Mouse (Mus musculus): ENCODE measurements around the gene Hs3st3b1. TPM values are rescaled to one million over a fixed set of nuclear protein-coding genes. Genes with fewer than 3 reads are reported as not detected.

Gene Hs3st3b1
- 0.30 and 0.40 TPM in 2 replicates for polyA plus RNA-seq (2011; ENCODE audit: insufficient read depth, insufficient read length, low replicate concordance, missing spikeins)

DNA sequence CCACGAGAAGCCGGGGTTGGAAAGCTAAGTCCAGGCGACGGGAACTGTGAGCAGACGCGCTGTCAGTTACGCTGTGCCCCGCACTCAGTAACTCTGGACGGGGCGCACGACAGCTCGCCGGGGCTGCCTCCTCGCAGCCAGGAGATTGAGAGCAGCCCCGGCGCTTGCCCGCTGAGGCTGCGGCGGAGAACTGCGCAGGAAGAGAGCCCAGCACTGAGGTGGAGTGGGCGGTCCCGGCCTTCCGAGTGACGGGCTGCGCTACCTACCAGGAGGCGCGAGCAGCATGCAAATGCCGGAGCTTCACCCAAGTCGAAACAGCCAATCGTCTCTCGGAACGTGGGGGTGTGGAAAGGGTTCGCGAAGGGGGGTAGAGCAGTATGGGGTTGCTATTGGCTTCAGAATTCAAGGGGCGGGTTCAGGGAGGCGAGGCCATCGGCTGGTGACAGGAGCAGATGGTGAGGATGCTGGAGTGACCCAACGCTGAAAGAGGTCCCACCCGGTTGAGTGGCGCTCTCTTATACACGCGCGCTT is at the start of gene Hs3st3b1:
Gene Hs3st3b1 (minus strand): TSS at position 200 of the 531 bp plus-strand sequence.
- WGBS, result under 1% methylated on average over 43 of the region's 43 CpGs

DNA sequence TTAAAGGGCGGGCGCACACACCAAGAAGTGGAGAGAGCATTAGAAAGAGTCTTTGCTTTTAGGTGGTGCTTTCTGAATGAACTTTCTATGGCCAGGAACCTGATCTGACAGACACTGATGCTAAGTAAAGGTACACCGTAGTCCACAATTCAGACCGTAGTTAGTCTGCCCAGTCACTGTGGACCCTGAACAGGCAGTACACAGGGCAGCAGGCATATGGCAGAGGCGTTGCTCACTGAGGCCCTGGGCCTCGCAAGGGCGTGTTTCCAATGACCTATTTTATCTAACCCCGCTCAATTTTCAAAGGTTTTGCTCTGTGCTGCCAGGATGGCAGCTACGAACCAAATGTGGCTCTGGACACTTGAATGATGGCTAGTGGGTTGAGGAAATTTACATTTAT is 49.4 kb upstream of the Hs3st3b1 start:
- no peaks in the 10 kb centered on the region; the same call in none of the 2 replicates for H3K4me1 ChIP-seq (ENCODE audit: control insufficient read depth, insufficient read depth, low read length)
- WGBS, result 86% methylated on average over 9 of the region's 9 CpGs
- H3K4me3 ChIP-seq (replicated peaks; ENCODE audit: control insufficient read depth, low read depth, low read length), result no peak overlapping the region
- TF ChIP-seq POLR2A (IDR thresholded peaks at IDR 0.05; ENCODE audit: borderline replicate concordance, control insufficient read depth, low read depth, low read length) (no peak), CTCF (IDR thresholded peaks at IDR 0.05; ENCODE audit: control insufficient read depth, insufficient read depth, low read length) (no peak)
- H3K27ac ChIP-seq (ENCODE audit: control insufficient read depth, insufficient read depth, low read depth, low read length, poor library complexity), result no peak overlapping the region

More for the DNA sequence above, at the start of gene Hs3st3b1:
- TF ChIP-seq CTCF (IDR thresholded peaks at IDR 0.05; ENCODE audit: control insufficient read depth, insufficient read depth, low read length), result no peak
- peak; percentile 12; the same call in 1 of the 2 replicates for TF ChIP-seq POLR2A (IDR thresholded peaks at IDR 0.05; ENCODE audit: borderline replicate concordance, control insufficient read depth, low read depth, low read length)
- Histone ChIP-seq H3K4me3 (replicated peaks; ENCODE audit: control insufficient read depth, low read depth, low read length) (peak within 1 kb of the TSS; percentile 65), H3K27ac (ENCODE audit: control insufficient read depth, insufficient read depth, low read depth, low read length, poor library complexity) (peak within 1 kb of the TSS; percentile 38; the same call in 1 of the 2 replicates), H3K4me1 (ENCODE audit: control insufficient read depth, insufficient read depth, low read length) (no peaks in the 10 kb centered on the region; the same call in 1 of the 2 replicates)

DNA sequence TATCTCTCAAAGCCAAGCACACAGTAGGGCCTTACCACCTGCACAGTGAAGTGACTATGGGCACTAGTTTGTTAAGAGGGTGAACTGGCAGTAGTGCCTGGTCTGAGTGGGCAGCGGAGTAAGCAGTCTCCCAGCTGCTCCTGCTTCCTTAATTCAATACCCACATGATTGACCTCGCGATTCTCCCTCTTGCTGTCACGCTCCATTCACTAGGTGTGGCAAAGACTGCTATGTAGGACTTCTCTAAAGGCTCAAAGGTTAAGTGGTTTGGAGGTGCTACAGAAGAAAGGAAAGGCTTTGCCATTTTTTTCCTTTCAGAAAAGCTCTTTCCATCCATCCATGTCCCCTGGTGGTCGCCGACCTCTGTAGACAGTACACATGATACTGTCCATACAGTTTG is 48.7 kb upstream of the Hs3st3b1 start:
- no peaks in the 10 kb centered on the region; the same call in none of the 2 replicates for H3K4me1 ChIP-seq (ENCODE audit: control insufficient read depth, insufficient read depth, low read length)
- 96% methylated on average over 6 of the region's 6 CpGs for WGBS
- H3K4me3 ChIP-seq (replicated peaks; ENCODE audit: control insufficient read depth, low read depth, low read length), result no peak overlapping the region

DNA sequence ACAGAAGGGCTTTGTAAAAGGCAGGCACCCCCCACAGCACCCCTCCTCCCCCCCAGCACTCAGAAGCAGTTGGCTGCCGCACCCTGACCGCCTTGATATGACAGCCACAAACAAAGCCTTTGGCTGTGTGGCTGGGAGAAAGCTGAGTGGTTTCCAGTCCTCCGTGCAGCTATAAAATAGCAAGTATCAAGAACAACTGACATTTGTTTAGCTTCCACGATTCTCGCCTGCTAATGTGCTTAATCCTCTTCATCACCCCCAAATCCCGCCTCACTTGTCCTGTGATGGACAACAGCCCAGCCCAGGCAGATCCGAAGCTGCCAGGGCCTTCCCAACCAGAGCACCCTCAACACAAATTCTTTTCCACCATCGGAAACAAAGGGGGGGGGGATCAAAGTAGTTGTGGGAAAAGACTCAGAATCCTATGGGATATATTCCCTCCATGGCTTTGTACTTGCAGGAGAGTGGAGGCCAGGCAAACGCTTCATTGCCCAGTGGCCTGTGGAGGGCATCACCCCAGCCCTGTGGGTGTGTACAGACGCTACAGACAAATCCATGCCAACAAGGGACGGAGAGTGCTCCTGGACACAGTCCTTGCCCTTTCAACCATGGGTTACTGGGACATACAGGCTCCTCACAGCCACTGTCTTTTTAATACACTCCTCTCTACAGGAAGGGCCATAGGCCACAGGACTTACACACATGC is 47.3 kb upstream of the Hs3st3b1 start:
- Histone ChIP-seq H3K4me3 (replicated peaks; ENCODE audit: control insufficient read depth, low read depth, low read length) (no peak overlapping the region), H3K27ac (ENCODE audit: control insufficient read depth, insufficient read depth, low read depth, low read length, poor library complexity) (peak overlapping the region; percentile 31; the same call in 1 of the 2 replicates), H3K4me1 (ENCODE audit: control insufficient read depth, insufficient read depth, low read length) (no peaks in the 10 kb centered on the region; the same call in none of the 2 replicates)
- 73% methylated on average over 11 of the region's 11 CpGs for WGBS
- TF ChIP-seq POLR2A (IDR thresholded peaks at IDR 0.05; ENCODE audit: borderline replicate concordance, control insufficient read depth, low read depth, low read length) (no peak), CTCF (IDR thresholded peaks at IDR 0.05; ENCODE audit: control insufficient read depth, insufficient read depth, low read length) (no peak)

More for the DNA sequence above, 48.7 kb upstream of the Hs3st3b1 start:
- TF ChIP-seq POLR2A (IDR thresholded peaks at IDR 0.05; ENCODE audit: borderline replicate concordance, control insufficient read depth, low read depth, low read length) (no peak), CTCF (IDR thresholded peaks at IDR 0.05; ENCODE audit: control insufficient read depth, insufficient read depth, low read length) (no peak)
- no peak overlapping the region for H3K27ac ChIP-seq (ENCODE audit: control insufficient read depth, insufficient read depth, low read depth, low read length, poor library complexity)

DNA sequence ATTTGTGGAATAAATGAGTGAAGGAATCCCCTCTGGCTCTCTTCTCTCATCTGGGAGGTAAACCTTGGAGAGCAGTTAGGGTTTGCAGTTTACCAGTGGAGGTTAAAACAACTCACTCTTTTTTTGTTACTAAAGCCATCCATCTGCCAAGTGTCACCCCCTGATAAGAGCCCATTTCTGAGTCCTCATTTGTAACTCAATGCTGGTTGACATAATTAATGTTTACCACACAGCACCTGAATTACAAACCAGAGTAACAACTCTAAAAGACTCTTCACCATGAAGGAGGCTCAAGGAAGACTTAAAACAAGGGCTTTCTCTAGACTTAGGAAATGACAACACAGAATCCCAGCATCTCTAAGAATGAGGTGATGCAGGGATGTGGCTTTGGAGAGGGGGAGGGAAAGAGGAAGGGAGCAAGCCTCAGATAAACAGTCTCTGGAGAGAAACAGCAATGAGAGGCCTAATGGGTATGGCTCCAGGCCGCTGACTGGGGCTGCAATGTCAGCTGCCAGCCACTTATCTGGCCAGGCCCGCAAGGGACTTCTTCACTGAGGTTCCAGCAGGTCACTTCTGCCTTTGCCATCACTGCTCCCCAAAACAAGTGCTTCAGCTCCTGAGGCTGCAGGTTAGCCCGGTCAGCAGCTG is 46.4 kb upstream of the Hs3st3b1 start:
- TF ChIP-seq CTCF (IDR thresholded peaks at IDR 0.05; ENCODE audit: control insufficient read depth, insufficient read depth, low read length), result no peak
- TF ChIP-seq POLR2A (IDR thresholded peaks at IDR 0.05; ENCODE audit: borderline replicate concordance, control insufficient read depth, low read depth, low read length), result no peak
- 69% methylated on average over 3 of the region's 3 CpGs for WGBS
- H3K27ac ChIP-seq (ENCODE audit: control insufficient read depth, insufficient read depth, low read depth, low read length, poor library complexity), result 0 out of 2 replicates have a peak overlapping the region, but pooled peaks have one; percentile 19
- H3K4me3 ChIP-seq (replicated peaks; ENCODE audit: control insufficient read depth, low read depth, low read length), result no peak overlapping the region
- H3K4me1 ChIP-seq (ENCODE audit: control insufficient read depth, insufficient read depth, low read length), result no peaks in the 10 kb centered on the region; the same call in none of the 2 replicates

DNA sequence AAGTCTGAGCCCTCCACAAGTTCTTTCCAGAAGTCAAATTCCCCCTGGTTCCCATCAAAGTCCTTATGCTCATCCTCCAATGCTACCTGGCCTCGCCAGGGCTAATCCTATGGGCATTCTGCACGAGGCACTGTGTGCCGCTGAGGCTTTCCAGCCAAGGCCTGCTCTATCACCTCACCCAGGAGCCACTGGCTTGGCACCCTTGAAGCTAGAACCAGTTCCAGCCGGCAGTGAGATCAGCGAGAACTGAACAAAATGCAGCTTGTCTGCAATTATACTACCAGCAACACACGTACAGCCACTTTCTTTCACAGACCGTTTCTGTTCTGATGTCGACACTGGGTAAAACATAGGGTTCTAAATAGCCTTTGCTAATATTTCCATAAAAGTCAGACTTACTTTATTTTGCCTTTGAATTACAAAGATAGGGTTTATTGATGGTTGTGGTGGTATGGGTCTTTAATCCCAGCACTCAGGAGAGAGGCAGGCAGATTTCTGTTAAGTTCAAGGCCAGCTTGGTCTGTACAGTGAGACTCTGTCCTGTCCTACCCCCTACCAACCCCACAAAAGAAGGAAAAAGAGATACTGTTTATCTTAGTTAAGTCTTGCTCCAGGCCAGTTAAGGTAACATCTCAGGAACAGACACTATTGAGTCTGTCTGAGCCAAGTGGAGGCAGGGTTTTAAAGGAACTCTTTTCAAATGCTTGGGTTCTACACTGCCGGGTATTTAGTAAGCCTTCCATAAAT is 45.7 kb upstream of the Hs3st3b1 start:
- H3K4me1 ChIP-seq (ENCODE audit: control insufficient read depth, insufficient read depth, low read length), result no peaks in the 10 kb centered on the region; the same call in none of the 2 replicates
- peak overlapping the region; percentile 32; the same call in 1 of the 2 replicates for H3K27ac ChIP-seq (ENCODE audit: control insufficient read depth, insufficient read depth, low read depth, low read length, poor library complexity)
- H3K4me3 ChIP-seq (replicated peaks; ENCODE audit: control insufficient read depth, low read depth, low read length), result no peak overlapping the region
- WGBS, result 78% methylated on average over 9 of the region's 9 CpGs
- TF ChIP-seq CTCF (IDR thresholded peaks at IDR 0.05; ENCODE audit: control insufficient read depth, insufficient read depth, low read length) (no peak), POLR2A (IDR thresholded peaks at IDR 0.05; ENCODE audit: borderline replicate concordance, control insufficient read depth, low read depth, low read length) (no peak)

DNA sequence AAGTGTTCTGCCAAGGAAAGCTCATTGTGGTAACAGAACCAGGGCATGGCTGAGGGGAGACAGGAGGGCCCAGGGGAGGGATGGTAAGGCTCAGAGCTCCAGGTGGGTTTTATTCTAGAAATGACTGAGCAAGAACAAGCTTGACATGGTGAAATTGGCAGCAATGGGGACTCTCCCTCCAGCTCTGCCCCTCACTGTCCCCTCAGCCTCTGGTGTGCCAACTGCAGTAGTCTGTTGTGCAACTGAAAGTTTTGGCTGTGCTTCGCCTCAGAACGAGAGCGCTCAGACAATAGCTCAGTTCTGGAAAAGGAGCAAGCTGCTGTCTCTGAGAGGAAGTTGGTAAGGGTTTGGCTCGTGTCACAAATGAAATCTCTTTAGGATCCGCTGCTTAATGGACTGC is 43.3 kb upstream of the Hs3st3b1 start:
- Histone ChIP-seq H3K4me3 (replicated peaks; ENCODE audit: control insufficient read depth, low read depth, low read length) (no peak overlapping the region), H3K27ac (ENCODE audit: control insufficient read depth, insufficient read depth, low read depth, low read length, poor library complexity) (no peak overlapping the region), H3K4me1 (ENCODE audit: control insufficient read depth, insufficient read depth, low read length) (no peaks in the 10 kb centered on the region; the same call in none of the 2 replicates)
- WGBS, result 32% methylated on average over 5 of the region's 5 CpGs
- TF ChIP-seq POLR2A (IDR thresholded peaks at IDR 0.05; ENCODE audit: borderline replicate concordance, control insufficient read depth, low read depth, low read length) (no peak), CTCF (IDR thresholded peaks at IDR 0.05; ENCODE audit: control insufficient read depth, insufficient read depth, low read length) (no peak)

Measured in bone marrow, adult 2 months (tissue).